In the genomic region with DNA sequence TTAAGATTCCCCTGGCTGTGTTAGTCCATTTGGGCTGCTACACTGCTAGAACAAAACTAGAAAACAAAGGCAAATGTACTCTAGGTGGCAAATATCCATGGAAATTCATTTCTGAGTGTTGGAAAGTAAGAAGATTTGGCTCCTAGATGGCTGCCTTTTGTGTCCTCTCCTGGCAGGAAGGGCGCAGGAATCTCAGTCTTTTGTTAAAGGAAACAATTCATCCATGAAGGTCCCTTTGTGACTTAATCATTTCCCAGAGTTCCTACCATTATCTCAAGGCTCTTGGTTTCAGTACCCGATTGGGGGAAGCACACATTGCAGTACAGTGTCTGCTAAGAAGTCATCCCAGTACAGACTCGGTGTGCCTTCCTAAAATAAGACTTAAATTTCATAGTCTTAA, we compare ENCODE assay signal across 21 mouse cellular contexts. TPM values are rescaled to one million over a fixed set of nuclear protein-coding genes. Genes with fewer than 3 reads are reported as not detected.
DNase-seq lines count a peak whose midpoint lies in the region; ATAC-seq lines count a peak whose summit lies in the region.
"Had no signal": no experiment of that assay in that cellular context is flagged by ENCODE, and none has a peak within 500 bp of the region (broad histone marks: within the 10 kb centered on the region; RNA-seq: fewer than 3 reads in every experiment).

No protein-coding gene starts in this region.

- 0 out of 2 replicates have a peak overlapping the region, but pooled peaks have one; percentile 35 for H3K27ac ChIP-seq in forebrain, embryonic 10.5 days
- H3K27ac ChIP-seq in forebrain, embryonic 16.5 days (ENCODE audit: low read length) = no peak overlapping the region
- H3K27ac ChIP-seq in midbrain, embryonic 11.5 days (ENCODE audit: low read depth, low read length) = peak overlapping the region; percentile 30; the same call in 1 of the 2 replicates
- no peak overlapping the region for H3K27ac ChIP-seq in midbrain, embryonic 16.5 days (ENCODE audit: low read length)
- H3K27ac ChIP-seq: embryonic facial prominence, embryonic 13.5 days; heart, embryonic 10.5 days; hindbrain, embryonic 14.5 days; intestine, embryonic 15.5 days had no signal

- H3K9ac ChIP-seq in forebrain, embryonic 16.5 days (replicated peaks; ENCODE audit: low read depth, low read length) = no peak overlapping the region
- no peak overlapping the region for H3K9ac ChIP-seq in midbrain, embryonic 11.5 days (ENCODE audit: low read length)
- no peak overlapping the region for H3K9ac ChIP-seq in midbrain, embryonic 16.5 days (ENCODE audit: low read depth, low read length)
- H3K9ac ChIP-seq: embryonic facial prominence, embryonic 13.5 days; hindbrain, embryonic 14.5 days; intestine, embryonic 15.5 days had no signal

- H3K36me3 ChIP-seq in forebrain, embryonic 10.5 days (replicated peaks) = peaks cover 80% of the 10 kb centered on the region
- peaks cover 21% of the 10 kb centered on the region for H3K36me3 ChIP-seq in forebrain, embryonic 16.5 days (ENCODE audit: control insufficient read depth, insufficient read depth)
- H3K36me3 ChIP-seq in midbrain, embryonic 11.5 days (ENCODE audit: control insufficient read depth, insufficient read depth, low read length) = peaks cover 3% of the 10 kb centered on the region; the same call in 1 of the 2 replicates
- H3K36me3 ChIP-seq in midbrain, embryonic 16.5 days (ENCODE audit: control insufficient read depth, insufficient read depth, low read length) = peaks cover 12% of the 10 kb centered on the region; the same call in 1 of the 2 replicates
- H3K36me3 ChIP-seq: intestine, embryonic 15.5 days had no signal

- no peak overlapping the region for H3K4me2 ChIP-seq in forebrain, embryonic 16.5 days (ENCODE audit: low read length)
- no peak overlapping the region for H3K4me2 ChIP-seq in midbrain, embryonic 11.5 days
- H3K4me2 ChIP-seq in midbrain, embryonic 16.5 days (ENCODE audit: low read length) = no peak overlapping the region
- H3K4me2 ChIP-seq: embryonic facial prominence, embryonic 13.5 days; hindbrain, embryonic 14.5 days; intestine, embryonic 15.5 days had no signal

- H3K9me3 ChIP-seq in forebrain, embryonic 10.5 days = no peaks in the 10 kb centered on the region
- no peaks in the 10 kb centered on the region for H3K9me3 ChIP-seq in forebrain, embryonic 16.5 days (ENCODE audit: control insufficient read depth, low read length)
- H3K9me3 ChIP-seq in midbrain, embryonic 11.5 days (ENCODE audit: control insufficient read depth, low read length) = no peaks in the 10 kb centered on the region
- no peaks in the 10 kb centered on the region for H3K9me3 ChIP-seq in midbrain, embryonic 16.5 days (replicated peaks; ENCODE audit: control insufficient read depth, low read length, poor library complexity, severe bottlenecking)
- H3K9me3 ChIP-seq: embryonic facial prominence, embryonic 13.5 days; heart, embryonic 10.5 days; intestine, embryonic 15.5 days had no signal

- peaks cover 12% of the 10 kb centered on the region for H3K4me1 ChIP-seq in forebrain, embryonic 10.5 days
- no peaks in the 10 kb centered on the region for H3K4me1 ChIP-seq in forebrain, embryonic 16.5 days (replicated peaks; ENCODE audit: control insufficient read depth, insufficient read depth, low read length)
- H3K4me1 ChIP-seq in midbrain, embryonic 11.5 days (ENCODE audit: control insufficient read depth, insufficient read depth, low read length) = peaks cover 10% of the 10 kb centered on the region
- no peaks in the 10 kb centered on the region for H3K4me1 ChIP-seq in midbrain, embryonic 16.5 days (ENCODE audit: control insufficient read depth, insufficient read depth, low read length)
- H3K4me1 ChIP-seq: embryonic facial prominence, embryonic 13.5 days; heart, embryonic 10.5 days; intestine, embryonic 15.5 days had no signal

- no peak overlapping the region for H3K4me3 ChIP-seq in forebrain, embryonic 10.5 days
- no peak overlapping the region for H3K4me3 ChIP-seq in forebrain, embryonic 16.5 days (replicated peaks; ENCODE audit: low read length)
- no peak overlapping the region for H3K4me3 ChIP-seq in midbrain, embryonic 11.5 days (ENCODE audit: low read depth, low read length)
- H3K4me3 ChIP-seq in midbrain, embryonic 16.5 days (ENCODE audit: low read depth, low read length) = no peak overlapping the region
- H3K4me3 ChIP-seq: embryonic facial prominence, embryonic 13.5 days; heart, embryonic 10.5 days; intestine, embryonic 15.5 days had no signal

- H3K27me3 ChIP-seq in forebrain, embryonic 10.5 days (ENCODE audit: poor library complexity, severe bottlenecking) = no peaks in the 10 kb centered on the region
- H3K27me3 ChIP-seq in forebrain, embryonic 16.5 days (replicated peaks; ENCODE audit: control insufficient read depth, insufficient read depth, low read length) = no peaks in the 10 kb centered on the region
- no peaks in the 10 kb centered on the region for H3K27me3 ChIP-seq in midbrain, embryonic 11.5 days (ENCODE audit: control insufficient read depth, insufficient read depth, low read length)
- H3K27me3 ChIP-seq in midbrain, embryonic 16.5 days (ENCODE audit: control insufficient read depth, insufficient read depth, low read depth, low read length) = no peaks in the 10 kb centered on the region
- H3K27me3 ChIP-seq: embryonic facial prominence, embryonic 13.5 days; intestine, embryonic 15.5 days had no signal

- ATAC-seq in forebrain, embryonic 16.5 days = no peak
- no peak for ATAC-seq in midbrain, embryonic 11.5 days (ENCODE audit: low FRiP score)
- no peak for ATAC-seq in midbrain, embryonic 16.5 days
- ATAC-seq: forebrain, embryonic 14.5 days; intestine, embryonic 15.5 days had no signal

- no peak for DNase-seq in forebrain, embryonic 10.5 days (ENCODE audit: extremely low spot score, low spot score)
- DNase-seq in midbrain, embryonic 11.5 days (ENCODE audit: low spot score, missing footprints) = peak; percentile 82
- DNase-seq in embryo, embryonic 10 days (ENCODE audit: low spot score) = peak; percentile 41
- DNase-seq in right cerebral cortex, postnatal 4 days = no peak
- no peak for DNase-seq in adrenal gland, postnatal 25 days
- DNase-seq: adrenal gland, postnatal 10 days; B cell, adult 2 months; cerebellum, adult 11-12 months; cerebellum, adult 9-10 months; cerebellum, postnatal 25 days; heart, adult 18-20 months; heart, postnatal 10 days; heart, postnatal 4 days had no signal

- 32% methylated on average over 3 of the region's 3 CpGs for WGBS in forebrain, embryonic 10.5 days
- WGBS in forebrain, embryonic 16.5 days = 13% methylated on average over 3 of the region's 3 CpGs
- 13% methylated on average over 3 of the region's 3 CpGs for WGBS in midbrain, embryonic 11.5 days
- WGBS in midbrain, embryonic 16.5 days = 9% methylated on average over 3 of the region's 3 CpGs

RNA-seq across cellular contexts. Expression of a gene that starts 16.7 kb away (rescaled TPM):
- 21.3 and 26.3 TPM in 2 replicates for polyA plus RNA-seq in forebrain, embryonic 10.5 days (2016; fragmentation: Nextera tagmentation; extraction: Ambion mirVana)
- polyA plus RNA-seq in forebrain, embryonic 16.5 days (2015; fragmentation: Nextera tagmentation; extraction: Ambion mirVana) = 20.8 and 23.5 TPM in 2 replicates
- 20.0 and 20.5 TPM in 2 replicates for polyA plus RNA-seq in midbrain, embryonic 11.5 days (2014; fragmentation: Nextera tagmentation; extraction: Ambion mirVana)
- polyA plus RNA-seq in midbrain, embryonic 16.5 days (2015; fragmentation: Nextera tagmentation; extraction: Ambion mirVana) = 23.7 and 24.4 TPM in 2 replicates
- total RNA-seq in adrenal gland, postnatal 25 days (2021) = 18.3 and 19.7 TPM in 2 replicates

RNA-seq across cellular contexts. Expression of a gene that starts 21.0 kb away (rescaled TPM):
- polyA plus RNA-seq in forebrain, embryonic 10.5 days (2016; fragmentation: Nextera tagmentation; extraction: Ambion mirVana) = 45.4 and 48.6 TPM in 2 replicates
- polyA plus RNA-seq in forebrain, embryonic 16.5 days (2015; fragmentation: Nextera tagmentation; extraction: Ambion mirVana) = 61.7 and 72.4 TPM in 2 replicates
- 53.9 and 58.7 TPM in 2 replicates for polyA plus RNA-seq in midbrain, embryonic 11.5 days (2014; fragmentation: Nextera tagmentation; extraction: Ambion mirVana)
- polyA plus RNA-seq in midbrain, embryonic 16.5 days (2015; fragmentation: Nextera tagmentation; extraction: Ambion mirVana) = 65.7 and 65.8 TPM in 2 replicates
- 74.6 and 84.0 TPM in 2 replicates for total RNA-seq in adrenal gland, postnatal 25 days (2021)

RNA-seq across cellular contexts. Expression of a gene that starts 49.4 kb away (rescaled TPM):
- polyA plus RNA-seq in forebrain, embryonic 10.5 days (2016; fragmentation: Nextera tagmentation; extraction: Ambion mirVana) = 44.1 and 44.3 TPM in 2 replicates
- 39.7 and 44.0 TPM in 2 replicates for polyA plus RNA-seq in forebrain, embryonic 16.5 days (2015; fragmentation: Nextera tagmentation; extraction: Ambion mirVana)
- 42.2 and 53.3 TPM in 2 replicates for polyA plus RNA-seq in midbrain, embryonic 11.5 days (2014; fragmentation: Nextera tagmentation; extraction: Ambion mirVana)
- polyA plus RNA-seq in midbrain, embryonic 16.5 days (2015; fragmentation: Nextera tagmentation; extraction: Ambion mirVana) = 31.1 and 33.3 TPM in 2 replicates
- 25.7 and 37.0 TPM in 2 replicates for total RNA-seq in adrenal gland, postnatal 25 days (2021)

RNA-seq across cellular contexts. Expression of a gene that starts 57.3 kb away (rescaled TPM):
- polyA plus RNA-seq in forebrain, embryonic 10.5 days (2016; fragmentation: Nextera tagmentation; extraction: Ambion mirVana) = not detected in 2 replicates
- not detected in 2 replicates for polyA plus RNA-seq in forebrain, embryonic 16.5 days (2015; fragmentation: Nextera tagmentation; extraction: Ambion mirVana)
- not detected in 2 replicates for polyA plus RNA-seq in midbrain, embryonic 11.5 days (2014; fragmentation: Nextera tagmentation; extraction: Ambion mirVana)
- not detected in 2 replicates for polyA plus RNA-seq in midbrain, embryonic 16.5 days (2015; fragmentation: Nextera tagmentation; extraction: Ambion mirVana)
- total RNA-seq in adrenal gland, postnatal 25 days (2021) = 1.4 and 3.9 TPM in 2 replicates
- total RNA-seq: heart, postnatal 4 days had no signal
- polyA plus RNA-seq: embryonic facial prominence, embryonic 13.5 days; forebrain, embryonic 14.5 days; heart, embryonic 14.5 days; hindbrain, embryonic 14.5 days had no signal

RNA-seq across cellular contexts. Expression of a gene that starts 60.0 kb away (rescaled TPM):
- 101 and 102 TPM in 2 replicates for polyA plus RNA-seq in forebrain, embryonic 10.5 days (2016; fragmentation: Nextera tagmentation; extraction: Ambion mirVana)
- polyA plus RNA-seq in forebrain, embryonic 16.5 days (2015; fragmentation: Nextera tagmentation; extraction: Ambion mirVana) = 150 and 152 TPM in 2 replicates
- polyA plus RNA-seq in midbrain, embryonic 11.5 days (2014; fragmentation: Nextera tagmentation; extraction: Ambion mirVana) = 113 and 128 TPM in 2 replicates
- polyA plus RNA-seq in midbrain, embryonic 16.5 days (2015; fragmentation: Nextera tagmentation; extraction: Ambion mirVana) = 161 and 164 TPM in 2 replicates
- total RNA-seq in adrenal gland, postnatal 25 days (2021) = 24.7 and 36.9 TPM in 2 replicates

Comparison
In these comparisons a context has a peak if more than half of its experiments do, and no peak if none do; other contexts are left out.
1. H3K27ac ChIP-seq: peak in forebrain, embryonic 10.5 days (single experiment) and midbrain, embryonic 11.5 days (single experiment); none in forebrain, embryonic 16.5 days (single experiment) and midbrain, embryonic 16.5 days (single experiment).
2. DNase-seq: peak in midbrain, embryonic 11.5 days (single experiment) and embryo, embryonic 10 days (single experiment); none in forebrain, embryonic 10.5 days (single experiment), right cerebral cortex, postnatal 4 days (single experiment) and adrenal gland, postnatal 25 days (single experiment).